Mouse (Mus musculus) cerebellum, adult 2 months (tissue): ENCODE results near the gene Ugt1a6b. TPM values are rescaled to one million over a fixed set of nuclear protein-coding genes. Genes with fewer than 3 reads are reported as not detected.
A peak's percentile ranks its signal among the peaks of the same experiment; 100 is the strongest.
"Not testable (repeated sequence)": the region's sequence is repeated elsewhere in the genome, so short reads cannot be mapped to it uniquely, and the experiment has no call there.

Experiments
- DNase-seq, 2 experiments: peaks; one replicate each; pipeline ENCODE4 v3.0.0; 2021
- H3K27ac ChIP-seq: fragments of 200-500 bp; 2 replicates; pipeline ENCODE4 v1.5.1; 2012; ENCODE audit warnings: low read length, control low read depth, inconsistent platforms; ENCODE audit not compliant: insufficient read depth
- H3K27me3 ChIP-seq: fragments of 200-500 bp; 2 replicates; pipeline ENCODE4 v1.6.1; 2012; ENCODE audit warnings: inconsistent platforms, mild to moderate bottlenecking, low read length, moderate library complexity; ENCODE audit not compliant: control insufficient read depth, insufficient read depth
- H3K4me1 ChIP-seq: fragments of 200-500 bp; 2 replicates; pipeline ENCODE4 v1.6.1; 2011; ENCODE audit warnings: low read length; ENCODE audit not compliant: control insufficient read depth, insufficient read depth
- H3K4me3 ChIP-seq: fragments of 200-500 bp; replicated peaks from 2 replicates; pipeline ENCODE3; 2011; ENCODE audit warnings: mild to moderate bottlenecking, low read depth, low read length, control low read depth; ENCODE audit not compliant: insufficient read depth
- CTCF ChIP-seq: fragments of 200-500 bp; IDR thresholded peaks from 2 replicates; pipeline ENCODE4 v1.5.1; 2011; ENCODE audit warnings: low read depth, mild to moderate bottlenecking, control low read depth, low read length, moderate library complexity, borderline replicate concordance; ENCODE audit not compliant: insufficient read depth
- POLR2A ChIP-seq: fragments of 200-500 bp; IDR thresholded peaks from 2 replicates; pipeline ENCODE4 v1.6.1; 2011; ENCODE audit warnings: low read length, control low read depth, borderline replicate concordance; ENCODE audit not compliant: insufficient read depth
- whole genome bisulfite sequencing: fragments of 180-500 bp; shearing (Covaris S2); methylation state at CpG from one replicate; pipeline ENCODE4 v1.1.7; 2018; 5-methylcytosine and 5-hydroxymethylcytosine counted together
- polyA plus RNA-seq: library from polyadenylated mRNA; depleted of rRNA; stranded (reverse); fragments of >200 nt; gene quantifications from 2 replicates; pipeline ENCODE4 v1.2.3, GENCODE M21; 2012

Gene Ugt1a6b
- polyA plus RNA-seq, 1 experiment = not detected

DNA sequence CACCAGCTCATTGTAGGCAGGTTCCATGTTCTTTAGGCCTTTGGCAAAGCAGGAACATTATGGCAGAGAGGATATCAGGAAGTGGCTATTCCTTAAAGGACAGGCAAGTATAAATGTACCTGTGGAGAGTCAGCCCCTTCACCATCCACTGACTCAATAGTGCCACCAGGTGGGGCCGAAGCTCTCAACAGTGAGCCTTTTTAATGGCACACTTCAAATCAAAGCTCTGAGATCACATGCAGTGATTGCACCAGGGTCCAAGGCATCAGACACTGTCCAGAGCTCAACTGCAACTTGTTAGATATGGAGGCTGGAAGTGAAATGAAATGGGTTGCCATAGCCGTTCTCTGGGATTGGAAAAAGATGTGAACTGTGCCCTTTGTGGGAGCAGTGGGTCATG is 42.2 kb downstream of the Ugt1a6b start:
- H3K27me3 ChIP-seq, H3K4me1 ChIP-seq, H3K4me3 ChIP-seq, DNase-seq, H3K27ac ChIP-seq: not testable (repeated sequence)
- peak; percentile 8; the same call in 1 of the 2 replicates for TF ChIP-seq CTCF
- 76% methylated on average over 2 of the region's 2 CpGs for WGBS

DNA sequence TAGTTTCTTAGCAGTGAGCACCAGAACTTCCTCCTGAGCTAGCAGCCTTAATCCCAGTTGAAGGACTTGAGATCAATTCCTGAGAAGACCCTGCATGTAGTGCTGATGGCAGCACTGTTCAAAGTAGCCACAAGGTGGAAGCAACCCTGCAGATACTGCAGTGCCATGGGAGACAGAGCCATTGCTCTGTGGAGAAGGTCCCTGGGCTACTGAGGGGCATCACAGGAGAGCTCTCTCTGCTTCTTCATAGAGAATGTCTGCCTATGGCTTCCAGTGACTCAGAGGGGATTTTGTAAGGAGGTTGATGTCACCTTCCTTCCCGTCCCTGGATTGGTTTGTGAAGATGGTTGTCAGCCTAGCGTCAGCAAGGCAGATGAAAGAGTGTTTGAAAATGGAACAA is 47.1 kb downstream of the Ugt1a6b start:
- DNase-seq, H3K27ac ChIP-seq, H3K4me3 ChIP-seq, H3K4me1 ChIP-seq, H3K27me3 ChIP-seq: not testable (repeated sequence)
- peak; percentile 18; the same call in 1 of the 2 replicates for TF ChIP-seq CTCF
- 72% methylated on average over 2 of the region's 2 CpGs for WGBS

DNA sequence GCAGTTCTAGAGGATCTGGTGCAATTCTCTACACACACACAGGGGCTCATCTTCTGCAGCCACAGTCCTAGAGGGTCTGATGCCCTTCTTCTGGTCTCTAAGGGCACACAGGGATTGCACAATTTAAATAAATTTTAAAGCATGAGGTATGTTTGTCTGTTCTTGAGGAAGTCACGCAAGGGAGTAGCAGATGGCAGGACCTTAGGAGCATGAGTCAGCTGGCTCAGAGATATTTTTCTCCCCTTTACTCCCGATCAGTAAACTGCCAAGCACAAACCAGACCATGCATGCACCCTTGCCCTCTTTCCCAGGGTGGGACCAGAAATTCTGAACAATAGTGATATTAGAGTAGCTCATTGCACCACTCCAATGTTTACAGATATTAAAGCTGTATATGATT is 55.4 kb downstream of the Ugt1a6b start:
- Histone ChIP-seq H3K4me3 (no peak overlapping the region), H3K27ac (peak overlapping the region; percentile 51; the same call in 1 of the 2 replicates), H3K4me1 (peaks cover 4% of the 10 kb centered on the region; the same call in 1 of the 2 replicates), H3K27me3 (no peaks in the 10 kb centered on the region)
- WGBS = 5% methylated on average over 2 of the region's 2 CpGs
- DNase-seq = peak; percentile 36 to 59
- TF ChIP-seq CTCF (no peak), POLR2A (no peak)

DNA sequence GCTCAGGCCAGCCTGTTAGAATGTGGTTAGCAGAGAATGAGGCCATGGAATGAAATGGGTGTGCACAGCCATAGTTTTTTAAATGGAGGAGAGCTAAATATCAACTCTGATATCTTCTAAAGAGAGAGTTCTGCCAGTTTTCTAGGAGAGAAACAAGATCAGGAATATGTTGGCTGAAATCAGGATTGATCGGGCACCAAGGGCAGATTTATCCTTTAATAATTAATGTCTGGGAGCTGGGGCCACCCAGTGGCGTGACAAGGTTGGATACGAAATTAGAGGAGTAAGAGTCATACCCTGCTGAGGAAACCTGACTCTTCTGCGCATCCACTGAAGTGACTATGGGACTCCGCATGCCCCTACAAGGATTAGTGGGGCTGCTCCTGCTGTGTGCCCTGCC is 62.7 kb downstream of the Ugt1a6b start, which contains the start of gene Ugt1a5:
Ugt1a5 (plus strand) TSS at position 302 of the 400 bp plus-strand sequence.
- no peaks in the 10 kb centered on the region; the same call in 1 of the 2 replicates for H3K27me3 ChIP-seq
- WGBS = 93% methylated on average over 5 of the region's 5 CpGs
- H3K4me3 ChIP-seq = no peak within 1 kb of the TSS
- no peak within 1 kb of the TSS for H3K27ac ChIP-seq
- peaks cover 7% of the 10 kb centered on the region; the same call in 1 of the 2 replicates for H3K4me1 ChIP-seq
- DNase-seq = no peak
- TF ChIP-seq POLR2A (no peak), CTCF (no peak)

DNA sequence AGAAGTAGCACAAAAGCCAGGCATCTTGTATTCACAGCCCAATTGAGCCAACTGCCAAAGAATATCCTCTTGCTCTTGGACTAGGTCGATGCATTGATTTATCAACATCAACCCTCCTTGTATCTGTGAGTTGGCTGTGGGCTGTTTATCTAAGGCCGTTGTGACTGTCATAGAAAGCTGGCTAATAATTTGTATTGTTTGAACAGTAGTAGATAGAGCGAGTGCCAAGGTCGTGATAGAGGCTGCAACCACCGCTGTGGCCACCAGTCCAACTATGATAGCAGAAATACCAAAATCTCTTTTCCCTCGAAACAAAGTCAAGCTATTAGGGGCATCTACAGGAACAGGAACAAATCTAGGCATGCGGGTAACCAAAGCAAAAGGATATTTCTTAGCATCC is 69.1 kb downstream of the Ugt1a6b start:
- H3K27ac ChIP-seq, H3K4me3 ChIP-seq, DNase-seq, H3K4me1 ChIP-seq, H3K27me3 ChIP-seq: not testable (repeated sequence)
- 83% methylated on average over 6 of the region's 7 CpGs for WGBS

DNA sequence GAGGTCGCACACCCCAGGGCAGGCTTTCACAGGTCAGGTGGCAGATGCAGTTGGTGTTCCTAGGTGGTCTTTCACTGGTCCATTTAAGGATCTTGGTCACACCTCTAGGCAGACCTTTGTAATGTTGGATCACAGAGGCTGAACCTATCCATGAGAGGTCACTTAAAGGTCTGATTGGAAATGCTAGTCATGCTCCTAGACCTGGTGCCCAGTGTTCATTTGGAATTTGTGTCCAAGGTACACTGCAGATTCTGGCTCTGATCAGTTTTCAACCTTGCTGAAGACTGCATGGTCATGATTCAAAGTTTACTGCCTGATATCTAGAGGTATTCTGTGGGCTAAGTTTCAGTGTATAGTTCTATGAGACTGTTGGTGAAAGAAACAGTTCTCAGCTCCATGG is 76.6 kb downstream of the Ugt1a6b start:
- Histone ChIP-seq H3K27me3 (no peaks in the 10 kb centered on the region), H3K4me3 (no peak overlapping the region), H3K4me1 (no peaks in the 10 kb centered on the region), H3K27ac (no peak overlapping the region)
- WGBS = 94% methylated on average over 1 of the region's 1 CpGs
- TF ChIP-seq CTCF (no peak), POLR2A (no peak)
- no peak for DNase-seq

DNA sequence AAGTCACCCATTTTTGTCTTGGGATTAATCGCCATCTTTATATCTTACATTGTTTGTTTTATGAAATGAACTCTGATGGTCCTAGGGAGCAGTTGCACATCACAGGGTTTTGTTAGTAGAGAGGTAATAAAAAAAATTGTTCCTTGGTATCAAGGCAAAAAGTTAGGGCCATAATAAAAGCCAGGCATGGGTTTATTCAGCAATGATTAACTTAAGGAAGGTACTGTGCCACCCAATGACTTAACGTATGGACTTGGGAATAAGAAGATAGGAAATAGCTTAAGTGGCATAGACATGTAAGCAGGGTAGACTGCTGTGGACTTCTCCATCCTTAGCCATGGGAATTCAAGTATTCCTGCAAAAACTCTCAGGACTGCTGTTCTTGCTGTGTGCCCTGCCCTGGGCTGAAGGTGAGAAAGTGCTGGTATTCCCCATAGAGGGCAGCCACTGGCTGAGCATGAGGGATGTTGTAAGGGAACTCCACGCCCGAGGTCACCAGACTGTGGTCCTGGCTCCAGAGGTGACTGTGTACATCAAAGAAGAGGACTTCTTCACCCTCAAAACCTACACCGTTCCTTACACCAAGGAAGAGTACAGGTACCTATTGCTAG is 83.4 kb downstream of the Ugt1a6b start:
- WGBS = 87% methylated on average over 5 of the region's 5 CpGs
- no peak for TF ChIP-seq POLR2A
- TF ChIP-seq CTCF = no peak

DNA sequence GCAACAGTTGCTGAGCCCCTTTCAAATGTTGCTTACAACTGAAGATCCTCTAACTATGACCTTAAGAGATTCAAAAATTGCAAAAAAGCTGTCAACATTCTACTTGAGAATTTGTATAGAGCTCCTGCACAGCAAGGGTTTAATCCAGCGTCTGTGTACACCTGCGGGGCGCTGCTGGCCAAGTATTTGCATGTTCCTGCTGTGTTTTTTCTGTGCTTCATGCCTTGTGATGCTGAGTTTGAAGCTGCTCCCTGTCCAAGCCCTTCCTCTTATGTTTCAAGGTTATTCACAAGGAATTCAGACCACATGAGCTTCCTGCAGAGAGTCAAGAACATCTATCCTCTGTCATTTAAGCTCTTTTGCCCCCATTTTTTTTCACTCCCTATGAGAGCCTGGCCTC is 89.1 kb downstream of the Ugt1a6b start:
- WGBS = 53% methylated on average over 3 of the region's 3 CpGs
- Histone ChIP-seq H3K27me3 (no peaks in the 10 kb centered on the region), H3K4me1 (no peaks in the 10 kb centered on the region), H3K27ac (no peak overlapping the region), H3K4me3 (no peak overlapping the region)
- no peak for TF ChIP-seq POLR2A
- no peak for TF ChIP-seq CTCF
- DNase-seq = no peak

More for the DNA sequence above, 83.4 kb downstream of the Ugt1a6b start:
- Histone ChIP-seq H3K27me3 (no peaks in the 10 kb centered on the region), H3K4me3 (no peak overlapping the region), H3K4me1 (no peaks in the 10 kb centered on the region), H3K27ac (no peak overlapping the region)
- DNase-seq = no peak
